Mouse (Mus musculus): Measurements from ENCODE around the gene Ccnl2. TPM values are rescaled to one million over a fixed set of nuclear protein-coding genes. Genes with fewer than 3 reads are reported as not detected.

Gene Ccnl2
- polyA plus RNA-seq, 1 experiment from 2014 or later, result 181 TPM

Small RNA genes lying within 50 kb of the gene (microRNA-seq; reads per million reads assigned to microRNA genes)
- gene Gm27743, result not detected

Other genes starting within 250 kb of the Ccnl2 start
- gene Slc35e2, start 211.1 kb upstream of the Ccnl2 start, polyA plus RNA-seq (2014; fragmentation: Nextera tagmentation; extraction: Ambion mirVana), result 16.1 and 16.4 TPM in 2 replicates
- 69.4 and 79.9 TPM in 2 replicates for gene Cdk11b, start 187.6 kb upstream of the Ccnl2 start, polyA plus RNA-seq (2014; fragmentation: Nextera tagmentation; extraction: Ambion mirVana)
- not detected in 2 replicates for gene Gm10563, start 167.1 kb upstream of the Ccnl2 start, polyA plus RNA-seq (2014; fragmentation: Nextera tagmentation; extraction: Ambion mirVana)
- 11.3 and 12.2 TPM in 2 replicates for gene Mmp23, start 159.1 kb upstream of the Ccnl2 start, polyA plus RNA-seq (2014; fragmentation: Nextera tagmentation; extraction: Ambion mirVana)
- 16.0 and 16.6 TPM in 2 replicates for gene Mib2, start 143.3 kb upstream of the Ccnl2 start, polyA plus RNA-seq (2014; fragmentation: Nextera tagmentation; extraction: Ambion mirVana)
- gene Fndc10, start 118.1 kb upstream of the Ccnl2 start, polyA plus RNA-seq (2014; fragmentation: Nextera tagmentation; extraction: Ambion mirVana), result 2.0 and 2.1 TPM in 2 replicates
- gene Ssu72, start 107.7 kb upstream of the Ccnl2 start, polyA plus RNA-seq (2014; fragmentation: Nextera tagmentation; extraction: Ambion mirVana), result 145 and 147 TPM in 2 replicates
- gene Tmem240, start 77.7 kb upstream of the Ccnl2 start, polyA plus RNA-seq (2014; fragmentation: Nextera tagmentation; extraction: Ambion mirVana), result 0.55 and 0.79 TPM in 2 replicates
- gene Atad3a, start 51.4 kb upstream of the Ccnl2 start, polyA plus RNA-seq (2014; fragmentation: Nextera tagmentation; extraction: Ambion mirVana), result 103 and 104 TPM in 2 replicates
- gene Vwa1, start 37.8 kb upstream of the Ccnl2 start, polyA plus RNA-seq (2014; fragmentation: Nextera tagmentation; extraction: Ambion mirVana), result 5.3 and 6.0 TPM in 2 replicates
- gene Tmem88b, start 26.6 kb upstream of the Ccnl2 start, polyA plus RNA-seq (2014; fragmentation: Nextera tagmentation; extraction: Ambion mirVana), result 0.19 and 0.34 TPM in 2 replicates
- not detected in 2 replicates for gene Ankrd65, start 22.1 kb upstream of the Ccnl2 start, polyA plus RNA-seq (2014; fragmentation: Nextera tagmentation; extraction: Ambion mirVana)
- 238 and 245 TPM in 2 replicates for gene Mrpl20, start 9.6 kb upstream of the Ccnl2 start, polyA plus RNA-seq (2014; fragmentation: Nextera tagmentation; extraction: Ambion mirVana)
- 132 and 138 TPM in 2 replicates for gene Aurkaip1, start 18.8 kb downstream of the Ccnl2 start, polyA plus RNA-seq (2014; fragmentation: Nextera tagmentation; extraction: Ambion mirVana)
- gene Mxra8, start 27.2 kb downstream of the Ccnl2 start, polyA plus RNA-seq (2014; fragmentation: Nextera tagmentation; extraction: Ambion mirVana), result 41.8 and 49.3 TPM in 2 replicates
- gene Dvl1, start 34.9 kb downstream of the Ccnl2 start, polyA plus RNA-seq (2014; fragmentation: Nextera tagmentation; extraction: Ambion mirVana), result 8.1 and 9.1 TPM in 2 replicates
- 0.24 and 0.28 TPM in 2 replicates for gene Tas1r3, start 50.9 kb downstream of the Ccnl2 start, polyA plus RNA-seq (2014; fragmentation: Nextera tagmentation; extraction: Ambion mirVana)
- 19.2 and 20.4 TPM in 2 replicates for gene Cptp, start 57.0 kb downstream of the Ccnl2 start, polyA plus RNA-seq (2014; fragmentation: Nextera tagmentation; extraction: Ambion mirVana)
- 89.4 and 91.1 TPM in 2 replicates for gene Ints11, start 57.1 kb downstream of the Ccnl2 start, polyA plus RNA-seq (2014; fragmentation: Nextera tagmentation; extraction: Ambion mirVana)
- 42.4 and 45.5 TPM in 2 replicates for gene Pusl1, start 79.3 kb downstream of the Ccnl2 start, polyA plus RNA-seq (2014; fragmentation: Nextera tagmentation; extraction: Ambion mirVana)
- 17.8 and 18.4 TPM in 2 replicates for gene Acap3, start 79.3 kb downstream of the Ccnl2 start, polyA plus RNA-seq (2014; fragmentation: Nextera tagmentation; extraction: Ambion mirVana)
- gene Ube2j2, start 131.3 kb downstream of the Ccnl2 start, polyA plus RNA-seq (2014; fragmentation: Nextera tagmentation; extraction: Ambion mirVana), result 163 and 169 TPM in 2 replicates
- 24.3 and 28.5 TPM in 2 replicates for gene C1qtnf12, start 149.8 kb downstream of the Ccnl2 start, polyA plus RNA-seq (2014; fragmentation: Nextera tagmentation; extraction: Ambion mirVana)
- gene B3galt6, start 180.2 kb downstream of the Ccnl2 start, polyA plus RNA-seq (2014; fragmentation: Nextera tagmentation; extraction: Ambion mirVana), result 15.4 and 16.4 TPM in 2 replicates
- gene Sdf4, start 180.4 kb downstream of the Ccnl2 start, polyA plus RNA-seq (2014; fragmentation: Nextera tagmentation; extraction: Ambion mirVana), result 131 and 142 TPM in 2 replicates
- 0.29 and 0.58 TPM in 2 replicates for gene Tnfrsf4, start 201.4 kb downstream of the Ccnl2 start, polyA plus RNA-seq (2014; fragmentation: Nextera tagmentation; extraction: Ambion mirVana)
- 0.62 and 0.65 TPM in 2 replicates for gene Tnfrsf18, start 213.7 kb downstream of the Ccnl2 start, polyA plus RNA-seq (2014; fragmentation: Nextera tagmentation; extraction: Ambion mirVana)
- 0.33 and 0.55 TPM in 2 replicates for gene Ttll10, start 246.9 kb downstream of the Ccnl2 start, polyA plus RNA-seq (2014; fragmentation: Nextera tagmentation; extraction: Ambion mirVana)

Data from limb, embryonic 11.5 days (tissue).